Mouse (Mus musculus) brain, embryonic 14.5 days (tissue): ENCODE measurements at regions not wholly inside any gene's neighbourhood (a gene's known extent, or its start where the extent isn't known, plus 50 kb on each side); places are given as distances from the start of the nearest gene placed in this dataset.

Experiments
- CTCF ChIP-seq: fragments of 200-500 bp; IDR thresholded peaks from 2 replicates; pipeline ENCODE4 v1.5.1; 2012; ENCODE audit warnings: inconsistent platforms, mild to moderate bottlenecking, moderate library complexity, borderline replicate concordance; ENCODE audit not compliant: insufficient read depth, insufficient read length; ENCODE audit errors: extremely low read depth
- POLR2A ChIP-seq: fragments of 200-500 bp; IDR thresholded peaks from 2 replicates; pipeline ENCODE4 v1.6.1; 2012; ENCODE audit warnings: mild to moderate bottlenecking, inconsistent platforms, borderline replicate concordance; ENCODE audit not compliant: poor library complexity, insufficient read depth, insufficient read length, severe bottlenecking; ENCODE audit errors: extremely low read depth

DNA sequence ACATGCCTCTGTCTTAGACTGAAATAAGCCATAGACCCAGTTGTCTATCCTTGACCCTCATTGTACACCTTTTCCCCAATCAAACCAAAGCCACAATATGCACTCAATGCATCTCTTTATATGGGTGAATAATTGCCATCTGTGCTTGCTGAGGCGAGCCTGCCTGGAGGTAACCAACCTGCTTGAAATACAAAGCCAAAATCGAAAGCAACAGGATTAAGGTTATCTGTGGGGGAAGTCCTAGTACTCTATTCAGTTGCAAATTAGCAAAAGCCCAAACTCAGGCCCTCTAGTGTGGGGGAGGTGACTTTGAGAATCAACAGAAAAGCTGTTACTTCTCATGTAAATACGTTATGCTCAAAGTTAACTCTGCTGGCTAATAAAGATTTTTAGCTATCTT is 246.2 kb upstream of the Fundc1 start:
- TF ChIP-seq CTCF: no peak
- TF ChIP-seq POLR2A: no peak
